Comparison of ENCODE assay signal across 27 mouse cellular contexts in the genomic region with DNA sequence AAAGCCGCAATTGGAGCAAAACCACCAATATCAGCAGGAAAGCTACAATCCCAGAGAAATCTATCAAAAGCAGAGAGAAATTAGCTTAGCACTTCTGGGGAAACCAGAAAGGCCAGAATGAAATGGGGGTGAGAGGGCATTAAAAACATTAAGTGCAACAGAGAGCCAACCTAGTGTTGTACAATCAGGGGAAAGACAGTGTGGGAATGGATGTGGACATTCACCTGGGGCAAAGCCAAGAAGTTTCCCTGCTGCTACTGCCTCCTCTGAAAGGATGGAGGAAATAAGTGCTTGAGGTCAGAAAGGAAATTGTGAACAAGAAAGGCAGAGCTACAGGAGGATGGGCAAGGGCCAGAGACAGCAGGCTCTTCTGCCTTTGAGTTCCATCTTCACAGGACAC. TPM values are rescaled to one million over a fixed set of nuclear protein-coding genes. Genes with fewer than 3 reads are reported as not detected.
"Had no signal": no experiment of that assay in that cellular context is flagged by ENCODE, and none has a peak within 500 bp of the region (broad histone marks: within the 10 kb centered on the region; RNA-seq: fewer than 3 reads in every experiment).

No protein-coding gene starts in this region.

- DNase-seq: kidney, adult 18-20 months; kidney, adult 9 months; kidney, postnatal 14 days; kidney, postnatal 4 days; layer of hippocampus, adult 9-11 months; liver; lung, adult 18-20 months; lung, postnatal 10 days; lung, postnatal 4 days; midbrain, embryonic 14.5 days; thymus, adult 2 months; thymus, postnatal 14 days; thymus, postnatal 4 days had no signal

- H3K4me3 ChIP-seq: limb, embryonic 10.5 days; limb, embryonic 13.5 days; liver, embryonic 12.5 days; liver, embryonic 15.5 days; lung, embryonic 15.5 days had no signal

- H3K4me1 ChIP-seq: limb, embryonic 10.5 days; limb, embryonic 13.5 days; liver, embryonic 12.5 days; liver, embryonic 15.5 days; lung, embryonic 15.5 days had no signal

- H3K27ac ChIP-seq: limb, embryonic 10.5 days; limb, embryonic 13.5 days; liver, embryonic 12.5 days; liver, embryonic 15.5 days; lung, embryonic 15.5 days had no signal

RNA-seq across cellular contexts. Expression of a gene that starts 1.7 kb away (rescaled TPM):
- total RNA-seq: megakaryocyte progenitor cell, adult 5-6 weeks; megakaryocyte-erythroid progenitor cell, adult 5-6 weeks; midbrain, postnatal 0 days had no signal
- polyA plus RNA-seq: kidney, embryonic 16.5 days; limb, embryonic 10.5 days; limb, embryonic 13.5 days; liver, embryonic 12.5 days; liver, embryonic 15.5 days; lung, embryonic 15.5 days; midbrain, embryonic 11.5 days; midbrain, embryonic 14.5 days; midbrain, postnatal 0 days; neural tube, embryonic 11.5 days; neural tube, embryonic 14.5 days; small intestine, adult 2 months; spleen, adult 2 months; thymus, adult 2 months had no signal
